Mouse (Mus musculus): ENCODE results near the gene Rngtt. TPM values are rescaled to one million over a fixed set of nuclear protein-coding genes. Genes with fewer than 3 reads are reported as not detected.
"Not testable (repeated sequence)": the region's sequence is repeated elsewhere in the genome, so short reads cannot be mapped to it uniquely, and the experiment has no call there.

Rngtt gene
- total RNA-seq, 1 experiment from 2014 or later = 56.6 TPM

DNA sequence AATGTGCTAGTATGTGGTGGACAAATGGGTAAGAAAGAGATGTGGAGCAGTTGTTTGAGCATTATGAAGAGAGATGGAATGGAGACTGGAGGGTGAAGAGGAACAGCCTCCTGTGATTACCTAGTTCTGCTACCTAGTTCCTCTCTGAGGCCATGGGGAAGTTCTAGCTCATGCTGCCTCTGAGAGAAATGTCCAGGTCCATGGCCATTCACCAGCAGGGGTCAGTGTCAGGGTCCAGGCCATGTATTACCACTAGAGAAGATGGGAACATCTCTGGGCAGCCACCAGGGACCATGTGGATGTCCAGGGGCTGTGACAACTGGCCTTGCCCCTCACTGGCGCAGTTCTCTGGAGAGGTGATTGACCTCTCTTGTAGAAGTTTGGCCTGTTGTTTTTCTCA lies 7.1 kb upstream of the Rngtt start:
- ATAC-seq (replicated peaks; ENCODE audit: insufficient number of reproducible peaks, low FRiP score, low TSS enrichment, poor library complexity, severe bottlenecking) = peak; percentile 50; the same call in 1 of the 2 replicates

DNA sequence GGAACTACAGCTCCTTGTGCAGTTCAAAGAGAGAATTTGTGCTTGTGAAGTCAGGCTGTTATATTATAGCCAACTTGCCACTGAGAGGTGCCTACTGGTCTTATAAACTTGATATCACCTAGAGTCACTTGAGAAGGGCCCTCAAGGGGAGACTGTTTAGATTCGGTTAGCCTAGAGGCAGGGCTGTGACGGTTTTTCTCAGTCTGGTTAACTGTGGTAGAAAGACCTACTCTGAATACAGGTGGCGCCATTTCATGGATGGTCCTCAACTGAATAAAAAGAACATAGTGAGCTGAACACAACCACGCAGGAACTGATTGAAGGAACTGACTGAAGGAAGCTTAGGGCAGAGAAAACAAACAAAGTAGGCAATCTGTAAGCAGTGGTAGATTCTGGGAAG lies 3.0 kb upstream of the Rngtt start:
- ATAC-seq (replicated peaks; ENCODE audit: insufficient number of reproducible peaks, low FRiP score, low TSS enrichment, poor library complexity, severe bottlenecking) = no peak

DNA sequence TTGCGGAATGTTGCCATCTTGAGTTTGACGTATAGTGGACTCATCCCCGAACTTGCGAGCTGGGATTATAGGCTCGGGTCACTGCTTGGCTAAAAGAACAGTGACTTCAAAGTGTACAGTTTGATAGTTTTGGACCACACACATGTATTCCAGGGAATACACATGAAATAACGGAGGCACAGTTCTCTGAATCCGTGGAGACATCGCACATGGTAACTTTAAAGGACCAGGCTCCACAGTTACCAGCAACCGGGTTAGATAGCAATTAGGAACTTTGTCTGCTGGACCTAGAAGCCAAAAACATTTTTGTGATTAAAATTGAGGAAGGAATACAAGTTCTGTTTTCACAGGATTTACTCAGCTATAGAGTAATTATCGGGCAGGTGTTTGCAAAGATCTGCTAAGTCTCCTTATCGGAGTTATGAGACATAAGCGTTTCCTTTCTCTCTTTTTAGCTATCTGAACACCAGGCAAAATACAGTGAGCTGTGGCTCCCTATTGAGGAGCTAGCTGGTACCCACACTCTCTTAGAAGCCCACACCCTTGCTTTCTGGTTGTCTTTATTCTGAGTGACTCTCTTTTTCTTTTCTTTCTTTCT lies 828 bp downstream of the Rngtt start:
- ATAC-seq (replicated peaks; ENCODE audit: insufficient number of reproducible peaks, low FRiP score, low TSS enrichment, poor library complexity, severe bottlenecking) = no peak

DNA sequence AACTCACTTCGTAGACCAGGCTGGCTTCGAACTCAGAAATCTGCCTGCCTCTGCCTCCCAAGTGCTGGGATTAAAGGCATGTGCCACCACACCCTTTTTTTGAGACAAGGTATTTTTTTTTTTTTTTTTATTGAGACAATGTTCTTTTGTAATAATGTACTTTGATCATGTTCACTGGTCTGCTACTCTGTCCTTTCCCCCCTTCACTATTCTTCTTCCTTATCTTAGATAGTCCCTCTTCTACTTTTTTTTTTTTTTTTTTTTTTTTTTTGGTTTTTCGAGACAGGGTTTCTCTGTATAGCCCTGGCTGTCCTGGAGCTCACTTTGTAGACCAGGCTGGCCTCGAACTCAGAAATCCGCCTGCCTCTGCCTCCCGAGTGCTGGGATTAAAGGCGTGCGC lies 4.0 kb downstream of the Rngtt start:
- not testable (repeated sequence) for ATAC-seq (replicated peaks; ENCODE audit: insufficient number of reproducible peaks, low FRiP score, low TSS enrichment, poor library complexity, severe bottlenecking)

DNA sequence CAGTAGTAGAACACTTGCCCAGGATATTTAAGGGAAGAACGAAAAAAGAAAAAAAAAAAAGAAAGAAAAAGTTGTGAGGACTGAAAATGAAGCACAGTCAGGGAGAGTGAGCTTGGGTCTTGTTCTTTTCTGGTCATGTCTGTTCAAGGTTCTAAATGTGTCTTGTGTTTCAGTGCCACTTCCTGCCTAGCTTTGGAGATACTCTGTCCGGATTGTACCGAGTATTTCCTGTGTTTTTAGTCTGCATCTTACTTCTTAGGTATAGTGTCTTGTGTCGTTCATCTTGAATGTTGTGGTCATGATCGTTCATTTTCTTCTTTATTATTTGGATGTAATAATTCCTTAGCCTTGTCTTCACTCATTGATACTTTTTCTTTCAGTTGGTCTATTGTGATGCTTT lies 5.7 kb downstream of the Rngtt start:
- no peak for ATAC-seq (replicated peaks; ENCODE audit: insufficient number of reproducible peaks, low FRiP score, low TSS enrichment, poor library complexity, severe bottlenecking)

- ATAC-seq (replicated peaks; ENCODE audit: insufficient number of reproducible peaks, low FRiP score, low TSS enrichment, poor library complexity, severe bottlenecking) = no peak
Measured at GRCm38 (mm10) chr4:33331147-33331546, 21.0 kb downstream of the Rngtt start.

- no peak for ATAC-seq (replicated peaks; ENCODE audit: insufficient number of reproducible peaks, low FRiP score, low TSS enrichment, poor library complexity, severe bottlenecking)
Measured at GRCm38 (mm10) chr4:33332956-33333455, 22.9 kb downstream of the Rngtt start.

DNA sequence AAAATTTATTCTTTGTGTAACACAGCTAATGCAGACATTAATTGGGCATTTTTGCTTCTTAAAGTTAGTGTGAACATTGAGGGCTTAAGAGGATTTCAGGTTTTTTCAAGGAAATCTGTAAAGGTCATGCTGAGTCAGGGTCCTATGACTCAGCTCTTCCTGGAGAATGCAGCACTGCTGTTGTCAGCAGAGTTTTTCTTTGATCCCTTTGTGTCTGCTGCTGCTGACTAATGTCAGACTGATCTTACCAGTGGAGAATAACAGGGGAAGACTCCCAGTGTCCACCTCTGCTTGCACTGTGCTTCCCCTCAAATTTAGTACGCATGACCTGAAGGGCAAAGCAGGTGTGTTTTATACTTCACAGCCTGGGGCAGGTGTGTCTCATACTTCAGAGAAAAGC lies 27.9 kb downstream of the Rngtt start:
- no peak for ATAC-seq (replicated peaks; ENCODE audit: insufficient number of reproducible peaks, low FRiP score, low TSS enrichment, poor library complexity, severe bottlenecking)

DNA sequence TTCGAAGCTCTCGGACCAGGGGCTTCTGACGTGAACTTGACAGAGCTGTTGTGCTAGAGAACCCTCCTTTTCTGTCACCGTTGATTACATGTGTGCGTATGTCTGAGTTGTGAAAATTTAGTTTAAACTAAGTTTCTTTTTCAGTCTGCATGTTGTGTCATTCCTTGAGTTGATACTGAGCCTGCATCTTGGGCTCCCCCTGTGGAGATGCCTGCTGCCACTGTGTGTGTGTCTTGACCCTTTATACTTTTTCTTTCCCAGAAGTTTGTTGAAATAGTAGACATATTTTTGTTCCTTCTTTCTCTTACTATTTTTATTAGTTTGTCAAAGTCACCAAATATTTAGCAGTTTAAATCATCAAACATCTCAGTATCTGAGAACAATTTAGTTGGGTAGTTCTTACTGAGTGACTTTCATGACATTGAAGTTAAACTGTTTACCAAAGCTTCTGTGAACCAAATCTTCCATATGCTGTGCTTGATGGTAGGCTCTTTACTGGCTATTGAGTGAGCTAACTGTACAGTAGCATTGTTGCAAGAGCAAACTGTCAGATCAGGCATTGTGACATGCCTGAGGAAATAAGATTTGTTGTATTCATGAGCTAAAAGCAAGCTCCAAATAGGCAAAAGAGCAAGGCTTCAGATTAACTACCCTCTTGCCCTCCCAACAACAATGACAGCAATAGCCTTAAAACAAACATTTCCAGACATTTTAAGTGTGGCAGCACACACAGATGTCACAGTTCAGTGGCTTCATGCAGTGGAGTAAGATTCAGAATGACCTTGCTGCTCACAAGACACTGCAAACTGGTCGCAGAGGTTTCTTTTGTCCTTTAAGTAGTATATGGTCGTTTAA lies 33.0 kb downstream of the Rngtt start:
- no peak for ATAC-seq (replicated peaks; ENCODE audit: insufficient number of reproducible peaks, low FRiP score, low TSS enrichment, poor library complexity, severe bottlenecking)

- ATAC-seq (replicated peaks; ENCODE audit: insufficient number of reproducible peaks, low FRiP score, low TSS enrichment, poor library complexity, severe bottlenecking) = no peak
Measured at GRCm38 (mm10) chr4:33343732-33344057, 33.6 kb downstream of the Rngtt start.

- no peak for ATAC-seq (replicated peaks; ENCODE audit: insufficient number of reproducible peaks, low FRiP score, low TSS enrichment, poor library complexity, severe bottlenecking)
Measured at GRCm38 (mm10) chr4:33363451-33363850, 53.3 kb downstream of the Rngtt start.

- ATAC-seq (replicated peaks; ENCODE audit: insufficient number of reproducible peaks, low FRiP score, low TSS enrichment, poor library complexity, severe bottlenecking) = no peak
Measured at GRCm38 (mm10) chr4:33374916-33375315, 64.8 kb downstream of the Rngtt start.

DNA sequence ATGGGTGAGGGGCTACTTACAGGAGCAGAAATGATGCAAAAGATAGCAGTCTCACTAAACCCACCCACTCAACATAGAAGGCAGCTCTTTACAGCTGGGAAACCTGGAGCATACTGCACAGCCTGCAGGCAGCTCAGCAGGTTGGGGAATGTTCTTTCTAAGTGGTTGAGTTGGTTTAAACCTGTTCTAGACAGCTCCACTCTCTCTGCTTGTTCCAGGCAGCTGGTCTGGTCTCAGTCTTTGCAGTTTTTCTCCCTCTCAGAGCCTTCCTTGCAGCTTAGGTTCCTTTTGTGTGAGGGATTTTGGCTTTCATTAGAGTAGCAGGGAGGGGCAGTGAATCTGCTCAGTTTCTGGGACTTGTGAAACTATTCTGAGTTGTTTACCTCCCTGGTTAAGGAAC lies 67.5 kb downstream of the Rngtt start:
- ATAC-seq (replicated peaks; ENCODE audit: insufficient number of reproducible peaks, low FRiP score, low TSS enrichment, poor library complexity, severe bottlenecking) = no peak

GRCm38 (mm10) chr4:33378894-33379293 lies 68.8 kb downstream of the Rngtt start:
- ATAC-seq (replicated peaks; ENCODE audit: insufficient number of reproducible peaks, low FRiP score, low TSS enrichment, poor library complexity, severe bottlenecking) = no peak

DNA sequence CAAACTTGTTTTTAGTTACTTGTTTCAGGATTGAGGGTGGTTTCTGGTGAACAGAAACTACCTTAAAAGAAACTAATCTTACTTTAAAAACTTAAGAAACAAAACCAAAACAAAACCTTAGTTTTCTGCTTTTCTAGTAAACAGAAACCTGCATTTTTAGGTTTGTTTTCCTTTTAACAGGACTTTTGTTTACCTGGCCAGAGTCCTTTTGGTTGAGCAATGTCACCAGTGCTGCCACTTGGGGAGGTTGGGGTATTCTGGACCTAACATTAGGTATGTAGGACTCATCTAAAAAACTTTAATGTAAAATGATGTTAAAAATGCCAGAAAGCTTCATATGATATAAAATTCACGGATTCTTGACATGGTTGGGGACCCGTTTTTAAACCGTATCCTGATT lies 78.8 kb downstream of the Rngtt start:
- ATAC-seq (replicated peaks; ENCODE audit: insufficient number of reproducible peaks, low FRiP score, low TSS enrichment, poor library complexity, severe bottlenecking) = no peak

- no peak for ATAC-seq (replicated peaks; ENCODE audit: insufficient number of reproducible peaks, low FRiP score, low TSS enrichment, poor library complexity, severe bottlenecking)
Measured at GRCm38 (mm10) chr4:33390660-33391059, 80.5 kb downstream of the Rngtt start.

DNA sequence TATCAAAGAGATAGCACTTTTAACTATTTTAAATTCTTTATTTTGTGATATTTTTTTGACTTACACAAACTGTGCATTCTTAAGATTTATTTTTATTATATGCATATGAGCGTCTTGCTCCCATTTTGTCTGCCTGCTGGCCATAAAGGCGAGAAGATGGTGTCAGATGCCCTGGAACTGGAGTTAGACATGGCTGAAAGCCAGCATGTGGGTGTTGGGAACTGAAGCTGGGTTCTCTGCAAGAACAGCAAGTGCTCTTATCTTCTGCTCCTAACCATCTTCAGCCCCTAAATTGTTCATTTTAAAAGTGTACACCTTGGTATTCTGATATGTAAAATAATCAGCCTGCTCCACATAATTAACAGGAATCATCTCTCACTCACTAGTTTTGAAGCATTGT lies 83.3 kb downstream of the Rngtt start:
- no peak for ATAC-seq (replicated peaks; ENCODE audit: insufficient number of reproducible peaks, low FRiP score, low TSS enrichment, poor library complexity, severe bottlenecking)

GRCm38 (mm10) chr4:33396222-33397176 lies 86.4 kb downstream of the Rngtt start:
- ATAC-seq (replicated peaks; ENCODE audit: insufficient number of reproducible peaks, low FRiP score, low TSS enrichment, poor library complexity, severe bottlenecking) = peak; percentile 78; the same call in 1 of the 2 replicates

DNA sequence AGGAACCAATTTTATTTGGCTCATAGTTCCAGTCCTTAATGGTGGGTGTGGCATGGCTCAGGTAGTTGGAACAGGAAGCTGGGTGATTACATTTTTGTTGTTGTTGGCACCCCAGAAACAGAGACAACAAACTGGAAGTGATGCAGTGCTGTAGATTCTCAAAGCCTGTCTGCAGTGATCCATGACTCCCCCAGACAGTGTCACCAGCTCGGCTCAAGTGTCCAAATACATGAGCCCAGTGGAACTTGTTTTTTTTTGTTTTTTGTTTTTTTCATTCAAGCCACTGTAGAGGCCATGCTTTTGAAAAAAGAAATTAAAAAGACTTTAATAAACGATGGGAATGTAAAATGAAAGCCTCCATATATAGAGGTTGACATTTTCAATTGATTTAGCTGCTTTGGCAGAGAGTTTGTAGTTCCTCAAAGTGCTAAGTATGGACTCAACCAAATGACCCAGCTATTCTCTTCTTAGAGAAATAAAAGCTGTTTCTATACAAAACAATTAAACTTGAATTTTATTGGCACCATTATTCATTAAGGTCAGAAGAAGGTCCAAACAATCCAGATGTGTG lies 95.7 kb downstream of the Rngtt start:
- no peak for ATAC-seq (replicated peaks; ENCODE audit: insufficient number of reproducible peaks, low FRiP score, low TSS enrichment, poor library complexity, severe bottlenecking)
